Mouse (Mus musculus): Measurements from ENCODE around the gene Tspan8.

Gene Tspan8

GRCm38 (mm10) chr10:115830726-115831125, 14.1 kb downstream of the Tspan8 start:
- no peak for DNase-seq (ENCODE audit: low read depth, low spot score)

- DNase-seq (ENCODE audit: low read depth, low spot score), result no peak
Measured at GRCm38 (mm10) chr10:115834017-115834416, 17.4 kb downstream of the Tspan8 start.

GRCm38 (mm10) chr10:115846930-115847329, 30.3 kb downstream of the Tspan8 start:
- no peak for DNase-seq (ENCODE audit: low read depth, low spot score)

- no peak for DNase-seq (ENCODE audit: low read depth, low spot score)
Measured at GRCm38 (mm10) chr10:115848511-115848910, 31.9 kb downstream of the Tspan8 start.

- DNase-seq (ENCODE audit: low read depth, low spot score), result no peak
Measured at GRCm38 (mm10) chr10:115860210-115860880, 43.7 kb downstream of the Tspan8 start.

GRCm38 (mm10) chr10:115861967-115862366, 45.3 kb downstream of the Tspan8 start:
- no peak for DNase-seq (ENCODE audit: low read depth, low spot score)

- DNase-seq (ENCODE audit: low read depth, low spot score), result no peak
Measured at GRCm38 (mm10) chr10:115882757-115883156, 66.1 kb downstream of the Tspan8 start.

GRCm38 (mm10) chr10:115891924-115892323, 75.3 kb downstream of the Tspan8 start:
- DNase-seq (ENCODE audit: low read depth, low spot score), result no peak

GRCm38 (mm10) chr10:115892973-115893372, 76.3 kb downstream of the Tspan8 start:
- no peak for DNase-seq (ENCODE audit: low read depth, low spot score)

- DNase-seq (ENCODE audit: low read depth, low spot score), result no peak
Measured at GRCm38 (mm10) chr10:115894045-115894444, 77.4 kb downstream of the Tspan8 start.

GRCm38 (mm10) chr10:115896764-115897163, 80.1 kb downstream of the Tspan8 start:
- no peak for DNase-seq (ENCODE audit: low read depth, low spot score)

- no peak for DNase-seq (ENCODE audit: low read depth, low spot score)
Measured at GRCm38 (mm10) chr10:115897235-115897634, 80.6 kb downstream of the Tspan8 start.

All from brain, embryonic 18.5 days (tissue).